Mouse (Mus musculus) heart, adult 2 months (tissue): Measurements from ENCODE around the gene Trappc10. TPM values are rescaled to one million over a fixed set of nuclear protein-coding genes. Genes with fewer than 3 reads are reported as not detected.

Source experiments
- DNase-seq, 2 experiments: peaks; one replicate each; pipeline ENCODE4 v3.0.0; 2021
- H3K27ac ChIP-seq: fragments of 200-600 bp; 2 replicates; pipeline ENCODE4 v1.8.1; 2022
- H3K27me3 ChIP-seq: fragments of 200-500 bp; 2 replicates; pipeline ENCODE4 v1.6.1; 2012; ENCODE audit warnings: mild to moderate bottlenecking, low read length, inconsistent platforms, mixed read lengths; ENCODE audit not compliant: control insufficient read depth, insufficient read depth
- H3K36me3 ChIP-seq: fragments of 200-500 bp; 2 replicates; pipeline ENCODE4 v1.6.1; 2012; ENCODE audit warnings: low read length, inconsistent platforms; ENCODE audit not compliant: control insufficient read depth, insufficient read depth
- H3K4me1 ChIP-seq: fragments of 200-500 bp; 2 replicates; pipeline ENCODE4 v1.6.1; 2011; ENCODE audit warnings: low read length; ENCODE audit not compliant: control insufficient read depth, insufficient read depth
- H3K4me3 ChIP-seq: fragments of 200-600 bp; 2 replicates; pipeline ENCODE4 v1.8.1; 2022
- H3K79me2 ChIP-seq: fragments of 200-500 bp; replicated peaks from 2 replicates; pipeline ENCODE4 v1.6.1; 2012; ENCODE audit warnings: mild to moderate bottlenecking, inconsistent platforms, low read length, moderate library complexity, mixed read lengths; ENCODE audit not compliant: control insufficient read depth, insufficient read depth
- H3K9ac ChIP-seq: fragments of 200-500 bp; 2 replicates; pipeline ENCODE4 v1.6.1; 2012; ENCODE audit warnings: low read depth, mild to moderate bottlenecking, control low read depth, inconsistent platforms, low read length, mixed read lengths
- CTCF ChIP-seq: fragments of 200-600 bp; IDR thresholded peaks from 2 replicates; pipeline ENCODE4 v1.8.1; 2022; ENCODE audit warnings: antibody characterized with exemption, mild to moderate bottlenecking, moderate library complexity
- EP300 ChIP-seq: fragments of 200-500 bp; IDR thresholded peaks from 2 replicates; pipeline ENCODE4 v1.6.1; 2011; ENCODE audit warnings: low read depth, low read length, control low read depth; ENCODE audit not compliant: insufficient read depth
- POLR2A ChIP-seq: fragments of 200-500 bp; IDR thresholded peaks from 2 replicates; pipeline ENCODE4 v1.6.1; 2011; ENCODE audit warnings: mild to moderate bottlenecking, low read depth, low read length, control low read depth; ENCODE audit not compliant: insufficient read depth
- WGBS: fragments of 180-500 bp; shearing (Covaris S2); methylation state at CpG from one replicate; pipeline ENCODE4 v1.1.7; 2018; 5-methylcytosine and 5-hydroxymethylcytosine counted together
- intact Hi-C: fragments of 180-260 bp; cut with DNase I; formaldehyde crosslinking; loops from one replicate; pipeline ENCODE4 v1.15.1; 2025
- long read RNA-seq: library from polyadenylated mRNA; stranded (forward); transcript quantifications from one replicate; pipeline ENCODE4 v2.0.0, GENCODE M21; 2021
- polyA plus RNA-seq: library from polyadenylated mRNA; depleted of rRNA; stranded (reverse); fragments of >200 nt; gene quantifications from 2 replicates; pipeline ENCODE4 v1.2.3, GENCODE M21; 2012; rRNA removed
- total RNA-seq, 2 experiments: library from RNA; stranded (reverse); gene quantifications; 2 replicates each; pipeline ENCODE4 v1.2.3; 2021

Gene Trappc10
- total RNA-seq (10 to 100 TPM; 43.8 to 52.9 TPM), polyA plus RNA-seq (37.4 and 51.5 TPM in 2 replicates)
- long read RNA-seq = 0 reads

DNA sequence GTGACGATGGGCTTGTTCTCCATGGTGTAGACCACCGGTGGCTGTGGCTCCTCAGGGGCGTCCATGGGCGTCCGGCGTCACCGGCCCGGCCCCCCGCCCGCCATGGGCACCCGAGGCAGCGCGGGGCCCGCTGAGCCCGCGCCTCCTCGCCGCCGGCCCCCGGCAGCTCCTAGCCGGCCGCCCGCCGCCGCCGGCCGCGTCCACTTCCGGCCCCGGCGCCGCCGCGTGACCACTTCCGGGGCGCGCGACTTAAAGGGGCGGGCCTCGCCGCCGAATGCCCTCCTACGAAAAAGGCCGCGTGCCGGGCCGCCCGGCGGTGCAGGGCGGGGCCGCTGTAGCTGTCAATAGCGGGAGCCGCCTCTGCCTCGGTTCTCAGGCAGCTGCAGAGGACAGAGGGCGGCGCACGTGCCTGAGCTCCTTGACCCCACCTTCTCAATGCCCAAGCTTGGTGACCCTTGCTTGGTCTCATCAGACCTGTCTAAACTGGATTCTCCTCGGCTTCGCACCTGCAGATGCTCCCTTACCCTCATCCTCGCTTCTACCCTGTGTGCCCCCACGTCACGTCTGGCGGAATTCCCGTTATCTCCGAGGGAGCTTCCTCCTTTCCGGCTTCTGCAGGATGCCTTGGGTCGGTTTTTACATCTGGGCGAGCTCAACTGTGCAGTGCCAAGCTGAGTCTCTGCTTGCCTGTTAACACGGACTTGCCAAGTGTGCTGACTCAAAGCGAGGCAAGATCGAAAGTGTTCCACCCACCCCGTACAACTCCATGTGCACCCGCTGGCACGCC, at the start of gene Trappc10:
Trappc10 (minus strand) TSS at position 204 of the 787 bp plus-strand sequence.
- DNase-seq = peak; percentile 93 to 95
- H3K4me3 ChIP-seq = peak within 1 kb of the TSS; percentile 64
- H3K4me1 ChIP-seq = peaks cover 7% of the 10 kb centered on the region
- H3K27me3 ChIP-seq = no peaks in the 10 kb centered on the region
- TF ChIP-seq POLR2A (peak; percentile 56), CTCF (no peak), EP300 (peak; percentile 52; the same call in 1 of the 2 replicates)
- H3K36me3 ChIP-seq = no peaks in the 10 kb centered on the region
- intact Hi-C loops = loop anchor here (5.0 kb wide), 1 partner anchor 62 kb away; no protein-coding TSS in a partner anchor
- peak within 1 kb of the TSS; percentile 83 for H3K9ac ChIP-seq
- WGBS = under 1% methylated on average over 73 of the region's 74 CpGs
- H3K27ac ChIP-seq = peak within 1 kb of the TSS; percentile 88
- H3K79me2 ChIP-seq = no peaks in the 10 kb centered on the region

DNA sequence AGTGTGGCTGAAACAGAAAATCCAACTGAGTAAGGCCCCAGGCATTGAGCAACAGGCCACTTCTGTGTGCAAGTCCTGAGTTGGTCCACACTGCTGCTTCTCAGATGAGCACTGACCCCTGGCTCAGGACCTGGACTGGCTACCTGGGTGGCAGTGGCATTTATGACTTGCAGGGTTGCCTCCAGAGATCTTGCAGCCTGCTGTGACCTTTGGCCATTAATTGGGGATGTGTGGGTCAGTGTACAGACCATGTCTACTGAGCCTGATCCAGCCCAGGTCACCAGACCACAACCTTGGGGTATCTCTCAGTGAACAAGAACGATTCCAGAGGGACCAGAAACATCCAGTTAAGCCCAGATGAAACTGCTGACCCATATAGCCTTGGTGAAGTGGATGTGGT, 49.1 kb upstream of the Trappc10 start:
- Histone ChIP-seq H3K4me3 (no peak overlapping the region), H3K9ac (no peak overlapping the region), H3K79me2 (no peaks in the 10 kb centered on the region; the same call in 1 of the 2 replicates), H3K36me3 (no peaks in the 10 kb centered on the region), H3K27ac (no peak overlapping the region), H3K27me3 (no peaks in the 10 kb centered on the region), H3K4me1 (peaks cover 14% of the 10 kb centered on the region)
- TF ChIP-seq CTCF (no peak), EP300 (no peak), POLR2A (no peak)
- 54% methylated on average over 1 of the region's 1 CpGs for WGBS
- intact Hi-C loops = no loop called here
- DNase-seq = no peak

DNA sequence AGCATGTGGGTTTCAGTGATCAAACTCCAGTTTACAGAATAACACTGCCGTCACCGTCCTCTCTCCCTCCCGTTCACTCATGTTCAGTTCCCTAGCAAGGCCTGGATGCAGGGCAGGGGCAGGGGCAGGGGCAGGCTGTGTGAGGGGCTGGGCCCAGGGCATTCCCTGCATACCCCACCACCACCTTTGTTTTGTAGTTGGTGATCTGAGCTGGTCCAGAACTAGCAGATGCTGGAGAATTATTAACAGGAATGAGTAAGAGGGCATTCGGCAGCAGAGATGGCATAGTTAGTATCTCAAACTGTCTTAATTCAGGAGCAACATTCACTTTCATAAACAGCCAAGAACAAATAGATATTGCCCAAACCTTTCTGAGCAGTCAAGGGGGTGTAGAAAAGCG, 47.9 kb upstream of the Trappc10 start:
- no peak for DNase-seq
- no peaks in the 10 kb centered on the region for H3K27me3 ChIP-seq
- H3K27ac ChIP-seq = no peak overlapping the region
- intact Hi-C loops = no loop called here
- 89% methylated on average over 5 of the region's 5 CpGs for WGBS
- no peaks in the 10 kb centered on the region for H3K36me3 ChIP-seq
- no peak overlapping the region for H3K9ac ChIP-seq
- TF ChIP-seq EP300 (no peak), CTCF (no peak), POLR2A (no peak)
- peaks cover 7% of the 10 kb centered on the region for H3K4me1 ChIP-seq
- H3K4me3 ChIP-seq = no peak overlapping the region
- no peaks in the 10 kb centered on the region; the same call in 1 of the 2 replicates for H3K79me2 ChIP-seq

DNA sequence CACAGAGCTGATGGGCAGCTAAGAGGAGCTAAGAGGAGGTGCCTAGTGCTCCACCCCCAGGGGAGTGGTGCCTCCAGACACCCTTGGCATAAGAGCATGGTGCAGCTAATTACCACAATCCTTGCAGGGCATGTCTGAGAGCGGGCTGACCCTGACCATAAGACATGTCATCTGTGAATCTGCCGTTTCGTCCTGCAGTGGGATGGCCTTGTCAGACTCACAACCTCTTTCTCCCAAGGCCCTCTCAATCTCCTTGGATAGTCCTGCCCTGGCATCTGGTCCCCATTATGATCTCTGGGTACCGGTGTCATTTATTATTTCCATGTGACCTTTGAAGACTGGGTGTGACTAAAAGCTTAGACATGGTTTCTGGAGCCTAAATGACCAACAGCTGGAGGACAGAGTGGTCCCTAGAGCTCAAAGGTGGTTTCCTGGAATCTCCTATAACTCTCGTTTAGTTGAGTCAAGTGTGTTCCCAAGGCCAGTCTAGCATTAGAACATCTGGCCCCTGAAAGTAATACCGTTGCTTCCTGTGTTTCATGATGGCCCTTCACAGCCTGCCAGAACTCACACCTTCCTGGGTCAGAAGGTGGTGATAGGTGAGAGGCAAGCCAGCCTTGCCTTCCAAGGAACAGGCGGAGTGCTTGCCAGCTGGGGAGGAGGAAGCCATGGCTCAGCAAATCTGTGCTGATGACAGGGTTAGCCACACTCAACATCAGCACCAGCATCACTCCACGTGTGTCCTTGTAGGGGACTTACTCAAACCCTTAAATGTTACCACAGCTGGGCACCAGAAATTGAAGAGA, 46.5 kb upstream of the Trappc10 start:
- WGBS = 59% methylated on average over 8 of the region's 8 CpGs

DNA sequence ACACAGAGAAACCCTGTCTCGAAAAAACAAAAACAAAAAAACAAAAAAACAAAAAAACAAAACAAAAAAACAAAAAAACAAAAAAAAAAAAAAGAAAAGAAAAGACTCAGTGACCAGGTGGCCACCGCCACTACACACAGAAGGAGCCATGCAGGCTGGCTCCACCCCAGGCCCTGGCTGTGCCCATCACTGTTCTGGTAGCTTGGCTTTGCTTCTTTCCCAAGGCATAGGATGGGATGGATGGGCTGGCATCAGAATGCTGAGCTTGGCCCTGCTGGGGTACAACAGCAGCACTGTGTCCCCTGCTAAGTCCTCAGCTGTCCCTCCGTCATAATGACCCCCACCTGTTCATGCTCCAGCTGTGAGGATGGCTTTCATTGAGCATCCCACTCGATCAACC, 44.5 kb upstream of the Trappc10 start:
- Histone ChIP-seq H3K4me3 (no peak overlapping the region), H3K36me3 (no peaks in the 10 kb centered on the region), H3K27me3 (no peaks in the 10 kb centered on the region), H3K9ac (no peak overlapping the region), H3K79me2 (no peaks in the 10 kb centered on the region; the same call in 1 of the 2 replicates), H3K4me1 (peaks cover 2% of the 10 kb centered on the region; the same call in 1 of the 2 replicates), H3K27ac (no peak overlapping the region)
- 91% methylated on average over 4 of the region's 4 CpGs for WGBS
- no peak for DNase-seq
- intact Hi-C loops = no loop called here
- TF ChIP-seq POLR2A (no peak), CTCF (no peak), EP300 (no peak)

More for the DNA sequence above, 46.5 kb upstream of the Trappc10 start:
- Histone ChIP-seq H3K9ac (no peak overlapping the region), H3K4me1 (peaks cover 3% of the 10 kb centered on the region; the same call in 1 of the 2 replicates), H3K36me3 (no peaks in the 10 kb centered on the region), H3K27ac (no peak overlapping the region), H3K27me3 (no peaks in the 10 kb centered on the region), H3K4me3 (no peak overlapping the region), H3K79me2 (no peaks in the 10 kb centered on the region; the same call in 1 of the 2 replicates)
- TF ChIP-seq POLR2A = no peak
- TF ChIP-seq CTCF = no peak
- no peak for TF ChIP-seq EP300
- intact Hi-C loops = no loop called here
- no peak for DNase-seq
